ENCODE assay signal across 21 mouse cellular contexts in the genomic region with DNA sequence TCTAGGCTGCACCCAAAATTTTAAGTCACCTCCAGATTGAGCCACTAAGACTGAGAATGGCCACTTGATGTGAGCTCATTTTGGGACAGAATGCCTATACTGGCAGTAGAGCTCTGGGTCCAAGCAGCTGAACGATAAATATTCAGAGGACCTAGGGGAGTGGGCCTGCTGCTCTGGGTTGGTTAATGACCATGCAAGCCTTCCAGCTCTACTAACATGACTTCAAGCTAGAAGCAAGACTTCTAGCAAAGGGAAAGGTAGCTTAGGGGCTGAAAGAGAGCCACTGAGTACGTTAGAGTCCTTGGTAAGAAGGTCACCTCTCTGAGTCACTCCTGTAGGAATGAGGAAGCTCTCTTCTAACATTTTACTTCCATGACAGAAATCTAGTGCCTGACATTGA. TPM values are rescaled to one million over a fixed set of nuclear protein-coding genes. Genes with fewer than 3 reads are reported as not detected.
"Had no signal": no experiment of that assay in that cellular context is flagged by ENCODE, and none has a peak within 500 bp of the region (broad histone marks: within the 10 kb centered on the region; RNA-seq: fewer than 3 reads in every experiment).

No protein-coding gene starts in this region.

- H3K4me1 ChIP-seq: midbrain, embryonic 10.5 days; midbrain, embryonic 12.5 days had no signal

- H3K9ac ChIP-seq: lung, embryonic 14.5 days; midbrain, embryonic 12.5 days; neural tube, embryonic 13.5 days; neural tube, embryonic 15.5 days had no signal

- ATAC-seq: midbrain, embryonic 16.5 days had no signal

- H3K9me3 ChIP-seq: midbrain, embryonic 10.5 days; midbrain, embryonic 12.5 days; neural tube, embryonic 13.5 days; neural tube, embryonic 15.5 days had no signal

- H3K36me3 ChIP-seq: midbrain, embryonic 10.5 days; midbrain, embryonic 12.5 days; neural tube, embryonic 13.5 days; neural tube, embryonic 15.5 days had no signal

- H3K4me2 ChIP-seq: lung, embryonic 14.5 days; midbrain, embryonic 12.5 days; neural tube, embryonic 13.5 days; neural tube, embryonic 15.5 days had no signal

- H3K27ac ChIP-seq: midbrain, embryonic 10.5 days; midbrain, embryonic 12.5 days; neural tube, embryonic 13.5 days; neural tube, embryonic 15.5 days had no signal

- DNase-seq: lung, adult 18-20 months; lung, embryonic 14.5 days; lung, postnatal 4 days; midbrain, embryonic 14.5 days; retina, postnatal 1 day; right cerebral cortex, adult 18-20 months; right cerebral cortex, postnatal 25 days; right cerebral cortex, postnatal 4 days; spleen, adult 18-20 months; thymus, adult 18-20 months had no signal

- H3K4me3 ChIP-seq: midbrain, embryonic 10.5 days; midbrain, embryonic 12.5 days; myocyte; neural tube, embryonic 13.5 days; neural tube, embryonic 15.5 days had no signal

RNA-seq across cellular contexts. Expression of a gene that starts 6.2 kb away (rescaled TPM):
- total RNA-seq: megakaryocyte, adult 5-6 weeks had no signal
- polyA plus RNA-seq: myocyte had no signal

RNA-seq across cellular contexts. Expression of a gene that starts 19.5 kb away (rescaled TPM):
- total RNA-seq: megakaryocyte-erythroid progenitor cell, adult 5-6 weeks had no signal
- polyA plus RNA-seq: neural tube, embryonic 11.5 days had no signal

RNA-seq across cellular contexts. Expression of a gene that starts 20.9 kb away (rescaled TPM):
- polyA plus RNA-seq: small intestine, adult 2 months had no signal

RNA-seq across cellular contexts. Expression of a gene that starts 29.9 kb away (rescaled TPM):
- total RNA-seq: megakaryocyte, adult 5-6 weeks; megakaryocyte-erythroid progenitor cell, adult 5-6 weeks had no signal
- polyA plus RNA-seq: liver, embryonic 16.5 days; myocyte had no signal

RNA-seq across cellular contexts. Expression of a gene that starts 50.2 kb away (rescaled TPM):
- total RNA-seq: megakaryocyte, adult 5-6 weeks; megakaryocyte-erythroid progenitor cell, adult 5-6 weeks had no signal
- polyA plus RNA-seq: liver, embryonic 16.5 days; midbrain, embryonic 10.5 days; midbrain, embryonic 12.5 days; midbrain, embryonic 14.5 days; midbrain, embryonic 16.5 days; myocyte; neural tube, embryonic 13.5 days; small intestine, adult 2 months had no signal
